21 mouse cellular contexts compared by ENCODE assay signal in the genomic region with DNA sequence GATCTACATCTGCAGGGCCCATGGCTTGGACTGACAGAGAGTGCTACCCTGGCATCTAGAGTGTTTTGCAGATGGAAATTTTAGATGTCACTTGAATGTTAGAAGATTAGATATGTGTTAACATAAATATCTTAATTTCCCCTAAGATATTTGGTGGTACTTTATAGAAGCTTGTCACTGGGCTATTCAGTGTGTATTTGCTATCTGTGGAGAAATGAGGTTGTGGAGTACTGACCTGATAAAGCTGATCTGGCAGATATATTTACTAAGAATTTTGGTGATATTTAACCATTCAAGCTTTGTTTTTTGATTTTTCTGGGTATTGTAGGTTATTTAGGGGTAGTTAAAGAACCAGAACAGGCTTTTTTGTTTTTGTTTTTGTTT.
"Had no signal": no experiment of that assay in that cellular context is flagged by ENCODE, and none has a peak within 500 bp of the region (broad histone marks: within the 10 kb centered on the region; RNA-seq: fewer than 3 reads in every experiment).

No protein-coding gene starts in this region.

- H3K27ac ChIP-seq: embryonic facial prominence, embryonic 10.5 days; embryonic facial prominence, embryonic 12.5 days; embryonic facial prominence, embryonic 13.5 days; embryonic facial prominence, embryonic 15.5 days; forebrain, embryonic 10.5 days; forebrain, embryonic 12.5 days; forebrain, embryonic 13.5 days; forebrain, embryonic 15.5 days; gastrocnemius, adult 2 months had no signal

- H3K9ac ChIP-seq: embryonic facial prominence, embryonic 12.5 days; embryonic facial prominence, embryonic 13.5 days; embryonic facial prominence, embryonic 15.5 days; forebrain, embryonic 12.5 days; forebrain, embryonic 13.5 days; forebrain, embryonic 15.5 days; forebrain, postnatal 0 days had no signal

- H3K9me3 ChIP-seq: embryonic facial prominence, embryonic 10.5 days; embryonic facial prominence, embryonic 12.5 days; embryonic facial prominence, embryonic 13.5 days; embryonic facial prominence, embryonic 15.5 days; forebrain, embryonic 10.5 days; forebrain, embryonic 13.5 days; forebrain, embryonic 15.5 days had no signal

- H3K27me3 ChIP-seq: embryonic facial prominence, embryonic 12.5 days; embryonic facial prominence, embryonic 13.5 days; forebrain, embryonic 15.5 days had no signal

- H3K4me1 ChIP-seq: embryonic facial prominence, embryonic 12.5 days; embryonic facial prominence, embryonic 13.5 days; embryonic facial prominence, embryonic 15.5 days had no signal

- H3K4me3 ChIP-seq: embryonic facial prominence, embryonic 10.5 days; embryonic facial prominence, embryonic 12.5 days; embryonic facial prominence, embryonic 13.5 days; embryonic facial prominence, embryonic 15.5 days; erythroblast, embryonic 14.5 days; forebrain, embryonic 10.5 days; forebrain, embryonic 12.5 days; forebrain, embryonic 13.5 days; forebrain, embryonic 15.5 days; gastrocnemius, adult 2 months had no signal

- H3K36me3 ChIP-seq: embryonic facial prominence, embryonic 10.5 days; embryonic facial prominence, embryonic 12.5 days; embryonic facial prominence, embryonic 13.5 days; embryonic facial prominence, embryonic 15.5 days; forebrain, embryonic 10.5 days; forebrain, embryonic 12.5 days; forebrain, embryonic 15.5 days had no signal

- H3K4me2 ChIP-seq: embryonic facial prominence, embryonic 12.5 days; embryonic facial prominence, embryonic 13.5 days; embryonic facial prominence, embryonic 15.5 days; forebrain, embryonic 12.5 days; forebrain, embryonic 13.5 days; forebrain, embryonic 15.5 days had no signal

- DNase-seq: cerebellum, adult 18-20 months; cerebellum, adult 2 months; cerebellum, adult 8-10 months; cerebellum, adult 9-10 months; cerebellum, adult 9-11 months; cerebellum, postnatal 25 days; cerebellum, postnatal 36 days; embryo, embryonic 11 days; forebrain, postnatal 0 days had no signal

- ATAC-seq: forebrain, embryonic 13.5 days; forebrain, embryonic 14.5 days; forebrain, embryonic 15.5 days; forebrain, embryonic 16.5 days; forebrain, postnatal 0 days had no signal
